Mouse (Mus musculus) spleen, postnatal 10 days (tissue): ENCODE measurements around the gene Igf1.

Experiments used
- DNase-seq, 2 experiments: peaks; one replicate each; pipeline ENCODE4 v3.0.0; 2021 to 2022; ENCODE audit warnings: low spot score in 2 of 2

Igf1 gene

DNA sequence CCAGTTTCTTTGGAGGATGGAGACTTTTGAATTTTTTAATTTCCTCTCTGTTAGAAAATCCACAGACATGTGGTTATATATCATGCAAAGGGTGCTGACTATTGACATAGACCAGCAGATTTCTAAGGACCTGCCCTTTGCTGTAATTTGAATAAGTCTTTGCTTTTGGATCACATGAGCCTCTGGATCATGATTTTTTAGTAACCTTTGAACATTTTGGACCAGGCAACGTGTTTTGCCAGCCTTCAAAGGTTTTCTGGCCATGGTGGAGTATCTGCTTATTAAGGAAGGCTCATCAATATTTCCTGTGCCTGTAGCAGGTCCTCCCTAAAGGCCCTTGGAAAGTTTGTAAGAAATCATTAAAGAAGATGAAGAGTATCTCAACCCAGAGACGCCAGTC, 37.3 kb downstream of the Igf1 start:
- DNase-seq = no peak

GRCm38 (mm10) chr10:87897331-87897730, 39.3 kb downstream of the Igf1 start:
- no peak for DNase-seq

DNA sequence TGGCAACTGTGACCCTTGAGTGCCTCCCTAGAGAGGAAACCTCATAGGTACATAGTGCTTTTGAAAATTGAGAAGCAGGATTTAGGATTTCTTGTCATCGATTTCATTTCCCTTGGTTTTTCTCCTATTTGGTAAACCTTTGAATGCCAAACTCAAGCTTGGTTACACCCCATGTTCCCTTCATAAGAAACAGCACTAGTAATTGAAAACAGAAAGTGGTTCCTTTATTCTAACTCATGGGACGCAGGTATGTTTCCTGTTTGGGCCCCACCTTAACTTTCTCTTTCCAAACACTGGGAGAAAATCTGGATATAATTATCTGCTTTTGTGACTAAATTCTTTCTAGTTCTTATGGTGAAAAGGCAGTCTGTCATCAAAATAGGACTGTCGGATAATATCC, 40.8 kb downstream of the Igf1 start:
- no peak for DNase-seq

DNA sequence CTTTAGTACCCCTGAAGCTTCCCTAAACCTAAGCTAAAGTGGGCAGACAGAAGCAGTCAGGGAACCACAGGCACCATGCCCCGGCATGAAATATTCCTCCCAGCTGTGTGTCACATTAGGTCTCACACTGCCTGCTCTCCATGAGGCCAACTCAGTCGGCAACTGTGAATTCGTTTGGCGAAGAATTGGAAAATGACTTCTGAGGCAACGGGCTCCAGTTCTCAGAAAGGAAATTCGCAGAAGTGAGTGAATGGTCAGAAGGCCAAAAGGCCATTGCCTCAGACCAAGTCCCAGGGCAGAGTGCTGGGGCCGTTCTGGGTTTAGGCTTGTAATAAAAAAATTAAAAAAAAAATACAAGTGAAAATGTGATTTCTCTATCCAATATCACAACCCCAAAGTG, 43.9 kb downstream of the Igf1 start:
- no peak for DNase-seq

GRCm38 (mm10) chr10:87904324-87904723, 46.3 kb downstream of the Igf1 start:
- no peak for DNase-seq

GRCm38 (mm10) chr10:87905087-87905486, 47.0 kb downstream of the Igf1 start:
- DNase-seq = no peak

- no peak for DNase-seq
Observed at GRCm38 (mm10) chr10:87906121-87906520, 48.1 kb downstream of the Igf1 start.

GRCm38 (mm10) chr10:87906757-87907307, 48.8 kb downstream of the Igf1 start:
- DNase-seq = no peak

DNA sequence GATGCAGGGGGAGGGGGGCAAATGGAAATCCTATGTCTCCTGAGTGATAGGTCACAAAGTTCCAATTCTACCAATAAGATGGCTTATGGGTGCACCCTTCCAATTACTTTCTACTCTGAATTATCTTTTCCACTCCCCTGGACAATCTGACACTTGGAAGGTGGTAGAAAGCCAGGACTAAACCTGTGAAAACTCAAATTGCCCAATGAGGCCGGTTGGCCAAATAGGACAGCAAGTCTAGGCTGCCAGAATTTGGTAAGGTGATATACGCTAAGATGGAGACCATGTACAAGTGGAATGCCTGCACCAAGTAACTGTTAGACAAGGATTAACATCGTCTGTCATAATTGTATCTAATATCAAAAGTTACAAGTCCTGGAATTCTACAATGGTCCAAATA, 55.8 kb downstream of the Igf1 start:
- no peak for DNase-seq

GRCm38 (mm10) chr10:87914932-87915331, 56.9 kb downstream of the Igf1 start:
- DNase-seq = no peak

DNA sequence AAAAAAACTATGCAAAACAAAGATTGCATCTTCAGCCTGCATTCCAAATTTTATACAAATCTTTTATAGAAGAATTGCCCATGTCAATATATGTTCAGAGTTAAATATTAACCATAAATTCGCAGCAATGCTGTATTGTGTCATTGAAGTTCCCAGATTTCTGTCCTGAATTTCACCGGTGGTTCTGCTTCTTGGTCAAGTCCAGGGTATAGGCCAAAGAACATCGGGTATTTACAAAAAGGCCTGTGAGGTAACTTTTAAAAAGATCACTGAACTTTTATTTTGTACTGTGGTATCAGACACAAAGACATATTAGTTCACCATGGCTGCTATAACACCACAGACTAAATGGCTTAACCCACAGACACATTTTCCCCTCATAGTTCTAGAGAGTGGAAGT, 57.7 kb downstream of the Igf1 start:
- DNase-seq = no peak

GRCm38 (mm10) chr10:87922263-87922662, 64.2 kb downstream of the Igf1 start:
- DNase-seq = no peak

DNA sequence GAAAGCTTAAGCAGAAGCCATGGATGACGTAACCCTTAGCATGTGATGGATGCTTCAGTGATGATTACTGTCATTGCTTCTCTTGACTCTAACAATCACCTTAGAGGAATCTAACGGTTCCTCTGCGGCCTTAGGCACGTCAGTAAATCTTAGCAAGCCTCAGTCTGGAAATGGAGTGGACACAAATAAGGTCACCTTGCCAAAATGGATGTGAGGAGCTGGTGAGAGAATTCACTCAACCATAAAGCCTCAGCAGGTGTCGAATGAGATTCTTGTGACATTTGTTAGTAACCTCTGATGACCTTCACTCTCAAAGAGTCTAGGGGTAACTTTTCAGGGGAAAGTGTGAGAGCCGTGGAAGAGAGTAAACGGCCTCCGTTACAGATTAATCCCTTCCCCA, 68.5 kb downstream of the Igf1 start:
- DNase-seq = no peak

GRCm38 (mm10) chr10:87927131-87927609, 69.1 kb downstream of the Igf1 start:
- no peak for DNase-seq

DNA sequence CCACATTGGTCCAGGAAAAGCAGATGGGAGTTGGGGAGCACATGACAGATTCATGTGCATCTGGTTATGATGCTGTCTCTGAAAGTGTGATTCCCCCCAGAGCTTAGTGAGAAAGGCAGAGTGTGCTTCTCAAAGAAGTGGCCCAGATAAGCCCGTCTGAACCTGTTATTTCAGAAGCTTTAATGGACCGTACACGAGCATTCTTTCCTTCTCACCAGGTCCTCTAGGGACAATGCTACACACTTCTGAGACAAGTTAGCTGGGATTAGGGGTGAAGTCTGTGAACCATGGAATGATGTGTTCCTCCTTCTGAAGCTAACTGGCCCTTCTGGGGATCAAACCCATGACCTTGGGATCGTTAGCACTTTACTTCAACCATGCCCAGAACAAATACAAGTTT, 90.1 kb downstream of the Igf1 start:
- DNase-seq = no peak

GRCm38 (mm10) chr10:87971536-87971935, 113.5 kb downstream of the Igf1 start:
- no peak for DNase-seq

- no peak for DNase-seq
Observed at GRCm38 (mm10) chr10:87973911-87974631, 116.0 kb downstream of the Igf1 start.

DNA sequence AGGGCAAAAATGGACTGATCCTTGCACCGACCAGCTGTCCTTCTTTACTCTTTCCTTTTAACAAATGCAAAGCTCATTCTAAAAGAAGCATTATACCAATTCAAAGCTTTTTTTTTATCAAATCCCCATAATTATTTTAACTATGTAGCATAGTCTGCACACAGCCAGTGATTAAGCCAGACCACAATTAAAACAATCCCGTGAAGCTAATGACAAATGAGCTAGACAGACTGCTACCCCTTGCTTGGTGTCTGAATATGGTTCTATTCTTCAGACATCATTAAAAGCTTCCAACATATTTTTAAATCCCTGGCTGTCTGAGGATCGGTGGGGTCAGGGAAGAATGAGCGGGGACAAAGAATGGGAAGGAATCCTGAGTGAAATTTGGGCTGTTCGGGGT, 127.3 kb downstream of the Igf1 start:
- DNase-seq = no peak

DNA sequence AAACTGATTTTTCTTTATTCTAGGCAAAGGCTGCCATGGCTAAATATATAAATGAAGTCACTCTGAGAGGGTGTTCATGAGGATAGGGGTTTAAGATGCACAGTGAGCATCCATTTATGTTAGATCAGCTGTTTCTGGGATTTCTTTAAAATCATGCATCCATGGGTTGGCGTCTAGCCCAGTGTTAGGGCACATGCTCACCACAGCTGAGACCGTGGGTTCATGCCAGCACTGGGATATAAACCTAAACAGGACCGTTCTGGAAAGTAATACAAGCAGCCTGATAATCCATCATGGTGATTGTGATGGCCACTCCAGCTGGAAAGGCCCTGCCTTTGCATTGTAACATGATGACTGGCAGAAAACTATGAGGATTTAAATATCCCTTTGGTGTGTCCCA, 128.1 kb downstream of the Igf1 start:
- DNase-seq = no peak
